Mouse (Mus musculus): ENCODE results near the gene Stk19.
A peak's percentile ranks its signal among the peaks of the same experiment; 100 is the strongest.

Gene Stk19

GRCm38 (mm10) chr17:34836856-34837221 lies at the start of gene Stk19, which contains the start of gene Dxo:
Gene Stk19 (minus strand): TSS chr17:34836945.
Gene Dxo (plus strand): TSS chr17:34837019.
- DNase-seq = peak; percentile 97 to 98

- no peak for DNase-seq
Observed at GRCm38 (mm10) chr17:34885615-34886014, 48.9 kb upstream of the Stk19 start.

GRCm38 (mm10) chr17:34884704-34885103 lies 48.0 kb upstream of the Stk19 start:
- no peak for DNase-seq

- no peak for DNase-seq
Observed at GRCm38 (mm10) chr17:34883332-34883731, 46.6 kb upstream of the Stk19 start.

- peak; percentile 41 to 68 for DNase-seq
Observed at GRCm38 (mm10) chr17:34881683-34882310, 45.1 kb upstream of the Stk19 start, which contains the start of gene Gm20547. Gene Gm20547 (minus strand): TSS chr17:34882042.

GRCm38 (mm10) chr17:34881166-34881565 lies 44.4 kb upstream of the Stk19 start:
- DNase-seq = no peak

- no peak for DNase-seq
Observed at GRCm38 (mm10) chr17:34879336-34879879, 42.7 kb upstream of the Stk19 start, which contains the start of gene Zbtb12. Gene Zbtb12 (plus strand): TSS chr17:34879483.

- no peak for DNase-seq
Observed at GRCm38 (mm10) chr17:34874321-34874720, 37.6 kb upstream of the Stk19 start.

- DNase-seq = no peak
Observed at GRCm38 (mm10) chr17:34865981-34866380, 29.2 kb upstream of the Stk19 start.

- DNase-seq = peak; percentile 74 to 86
Observed at GRCm38 (mm10) chr17:34862416-34863081, 25.8 kb upstream of the Stk19 start, which contains the start of gene Cfb. Gene Cfb (minus strand): TSS chr17:34862518.

GRCm38 (mm10) chr17:34861704-34862415 lies 25.1 kb upstream of the Stk19 start:
- peak; percentile 68 to 87 for DNase-seq

- no peak for DNase-seq
Observed at GRCm38 (mm10) chr17:34860514-34860913, 23.8 kb upstream of the Stk19 start.

- DNase-seq = no peak
Observed at GRCm38 (mm10) chr17:34858670-34859069, 21.9 kb upstream of the Stk19 start.

GRCm38 (mm10) chr17:34855825-34856224 lies 19.1 kb upstream of the Stk19 start:
- peak; percentile 67 to 75 for DNase-seq

- DNase-seq = no peak
Observed at GRCm38 (mm10) chr17:34854761-34855160, 18.0 kb upstream of the Stk19 start.

- DNase-seq = no peak
Observed at GRCm38 (mm10) chr17:34853511-34853910, 16.8 kb upstream of the Stk19 start.

- DNase-seq = no peak
Observed at GRCm38 (mm10) chr17:34850517-34851125, 13.9 kb upstream of the Stk19 start.

GRCm38 (mm10) chr17:34849722-34850516 lies 13.2 kb upstream of the Stk19 start, which contains the start of the genes Skiv2l and Nelfe:
Gene Skiv2l (minus strand): TSS chr17:34850210.
Gene Nelfe (plus strand): TSS chr17:34850391.
- DNase-seq = peak; percentile 97 to 98

- no peak for DNase-seq
Observed at GRCm38 (mm10) chr17:34847615-34848014, 10.9 kb upstream of the Stk19 start.

- no peak for DNase-seq
Observed at GRCm38 (mm10) chr17:34847192-34847591, 10.4 kb upstream of the Stk19 start.

GRCm38 (mm10) chr17:34844884-34845283 lies 8.1 kb upstream of the Stk19 start:
- DNase-seq = no peak
